11 mouse cellular contexts compared by ENCODE assay signal in the genomic region with DNA sequence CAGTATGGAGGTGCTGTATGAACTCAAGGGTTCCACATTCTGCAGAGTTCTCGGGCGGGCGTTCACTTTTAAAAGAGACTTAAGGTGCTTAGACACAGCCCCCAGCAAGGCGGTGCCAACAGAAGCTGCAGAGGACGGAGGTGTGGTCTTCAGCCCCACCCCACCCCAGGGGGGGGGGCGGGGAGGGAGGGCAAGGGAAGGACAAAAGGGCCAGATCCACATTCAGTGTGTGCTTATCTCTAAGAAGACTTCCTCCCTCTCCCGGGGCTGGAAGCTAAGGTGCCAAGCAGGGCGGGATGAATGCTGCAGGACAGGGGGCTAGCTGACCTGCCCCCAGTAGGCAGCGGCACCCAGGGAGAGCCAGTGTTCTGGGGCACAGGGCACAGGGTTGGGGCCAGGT. TPM values are rescaled to one million over a fixed set of nuclear protein-coding genes. Genes with fewer than 3 reads are reported as not detected.
DNase-seq lines count a peak whose midpoint lies in the region; ATAC-seq lines count a peak whose summit lies in the region.
"Had no signal": no experiment of that assay in that cellular context is flagged by ENCODE, and none has a peak within 500 bp of the region (broad histone marks: within the 10 kb centered on the region; RNA-seq: fewer than 3 reads in every experiment).

No protein-coding gene starts in this region.

- H3K9ac ChIP-seq in neural tube, embryonic 15.5 days (replicated peaks) = no peak overlapping the region

- WGBS in neural tube, embryonic 15.5 days = 60% methylated on average over 8 of the region's 9 CpGs

- ATAC-seq in neural tube, embryonic 15.5 days (ENCODE audit: low FRiP score) = no peak

- H3K4me3 ChIP-seq in neural tube, embryonic 15.5 days (replicated peaks) = no peak overlapping the region
- H3K4me3 ChIP-seq: myocyte had no signal

- peaks cover 61% of the 10 kb centered on the region for H3K36me3 ChIP-seq in neural tube, embryonic 15.5 days

- no peak overlapping the region for H3K4me2 ChIP-seq in neural tube, embryonic 15.5 days

- no peaks in the 10 kb centered on the region for H3K27me3 ChIP-seq in neural tube, embryonic 15.5 days (replicated peaks)

- H3K27ac ChIP-seq in neural tube, embryonic 15.5 days (replicated peaks) = no peak overlapping the region
- H3K27ac ChIP-seq: kidney, postnatal 0 days had no signal

- no peaks in the 10 kb centered on the region for H3K9me3 ChIP-seq in neural tube, embryonic 15.5 days (replicated peaks)

- no peaks in the 10 kb centered on the region for H3K4me1 ChIP-seq in neural tube, embryonic 15.5 days

- intact Hi-C loops in heart, postnatal 25 days (cut with DNase I) = no loop called here

- DNase-seq in heart, adult 11 months = peak; percentile 96
- no peak for DNase-seq in heart, postnatal 25 days (ENCODE audit: low spot score)
- DNase-seq in R1 (ENCODE audit: low read depth, low spot score) = peak; percentile 70
- peak; percentile 39 for DNase-seq in heart, postnatal 4 days
- DNase-seq in lung, postnatal 36 days = peak; percentile 27
- no peak for DNase-seq in cerebellum, postnatal 10 days
- DNase-seq in right cerebral cortex, postnatal 10 days (ENCODE audit: low spot score in 2 of 2) = no peak
- DNase-seq: adrenal gland, adult 2 months had no signal

RNA-seq across cellular contexts. Expression of a gene that starts 28.5 kb away (rescaled TPM):
- total RNA-seq in heart, postnatal 25 days (2021) = 10 to 100 TPM; 40.2 to 44.4 TPM
- 10 to 100 TPM; 43.6 to 45.3 TPM for total RNA-seq in heart, postnatal 4 days (2021)
- 23.1 and 28.4 TPM in 2 replicates for polyA plus RNA-seq in neural tube, embryonic 15.5 days (2015; fragmentation: Nextera tagmentation; extraction: Ambion mirVana)

Comparison
In these comparisons a context has a peak if more than half of its experiments do, and no peak if none do; other contexts are left out.
1. DNase-seq: peak in heart, adult 11 months (single experiment), R1 (single experiment), heart, postnatal 4 days (single experiment) and lung, postnatal 36 days (single experiment); none in heart, postnatal 25 days (single experiment), cerebellum, postnatal 10 days (0 of 2) and right cerebral cortex, postnatal 10 days (0 of 2).